Mouse (Mus musculus) lung, postnatal 14 days (tissue): ENCODE measurements around the gene Dcaf11.

Experiments
- DNase-seq: peaks from one replicate; pipeline ENCODE4 v3.0.0; 2021

The Dcaf11 gene

DNA sequence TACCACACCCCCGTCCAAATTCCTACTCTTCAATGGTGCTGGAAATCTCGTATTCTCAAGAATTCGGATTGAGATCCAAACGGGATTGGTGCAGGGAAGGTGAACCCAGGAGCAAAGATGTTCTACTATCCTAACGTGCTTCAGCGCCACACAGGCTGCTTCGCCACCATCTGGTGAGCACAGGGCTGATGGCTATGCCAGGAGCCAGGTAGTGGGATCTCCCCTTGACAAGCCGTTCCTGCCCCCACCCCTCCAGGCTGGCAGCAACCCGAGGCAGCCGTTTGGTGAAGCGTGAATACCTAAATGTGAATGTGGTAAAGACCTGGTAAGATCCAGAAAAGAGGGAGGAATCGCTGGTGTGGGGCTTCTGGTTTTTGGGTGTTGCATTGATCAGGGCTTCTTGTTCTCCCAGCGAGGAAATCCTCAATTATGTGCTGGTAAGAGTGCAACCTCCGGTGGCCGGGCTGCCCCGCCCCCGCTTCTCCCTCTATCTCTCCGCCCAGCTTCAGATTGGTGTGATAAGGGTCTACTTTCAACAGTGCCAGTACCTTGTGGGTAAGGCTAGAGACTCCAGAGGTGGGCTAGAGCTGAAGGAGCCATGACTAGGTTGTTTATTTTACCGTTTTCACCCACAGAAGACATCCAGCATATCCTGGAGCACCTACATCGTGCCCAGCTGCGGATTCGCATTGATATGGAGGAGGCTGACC is 58.8 kb downstream of the Dcaf11 start:
- no peak for DNase-seq
